Mouse (Mus musculus) urinary bladder, adult 2 months (tissue): ENCODE results near the gene Capn1. TPM values are rescaled to one million over a fixed set of nuclear protein-coding genes. Genes with fewer than 3 reads are reported as not detected.

Experiments
- DNase-seq: peaks from one replicate; pipeline ENCODE4 v3.0.0; 2022; ENCODE audit warnings: low spot score
- polyA plus RNA-seq: library from polyadenylated mRNA; depleted of rRNA; stranded (reverse); fragments of >200 nt; gene quantifications from 2 replicates; pipeline ENCODE4 v1.2.3, GENCODE M21; 2012; rRNA removed

The Capn1 gene
- polyA plus RNA-seq, 1 experiment = 118 TPM

- DNase-seq = no peak
Observed at GRCm38 (mm10) chr19:5953201-5953770, 62.4 kb downstream of the Capn1 start.

- DNase-seq = no peak
Observed at GRCm38 (mm10) chr19:5952071-5952691, 63.5 kb downstream of the Capn1 start.

DNA sequence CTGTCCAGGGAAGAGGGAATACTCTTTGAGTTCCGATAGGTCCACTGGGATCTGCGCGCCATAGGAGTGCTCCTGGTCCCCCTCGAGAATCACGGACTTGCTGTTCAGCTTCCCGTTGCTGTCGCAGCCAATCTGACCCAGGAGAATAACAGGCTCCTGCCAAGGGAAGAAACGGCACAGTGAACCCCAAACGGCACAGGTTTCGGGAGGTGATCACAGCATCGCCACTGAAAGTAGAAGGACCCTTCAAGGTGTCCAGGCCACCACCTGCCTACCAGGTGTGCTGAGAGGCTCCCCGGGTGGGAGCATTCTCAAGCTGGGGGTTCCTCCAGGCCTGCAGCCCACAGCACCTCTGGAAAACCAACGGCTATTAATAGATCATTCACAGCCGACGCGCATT is 64.1 kb downstream of the Capn1 start:
- no peak for DNase-seq

DNA sequence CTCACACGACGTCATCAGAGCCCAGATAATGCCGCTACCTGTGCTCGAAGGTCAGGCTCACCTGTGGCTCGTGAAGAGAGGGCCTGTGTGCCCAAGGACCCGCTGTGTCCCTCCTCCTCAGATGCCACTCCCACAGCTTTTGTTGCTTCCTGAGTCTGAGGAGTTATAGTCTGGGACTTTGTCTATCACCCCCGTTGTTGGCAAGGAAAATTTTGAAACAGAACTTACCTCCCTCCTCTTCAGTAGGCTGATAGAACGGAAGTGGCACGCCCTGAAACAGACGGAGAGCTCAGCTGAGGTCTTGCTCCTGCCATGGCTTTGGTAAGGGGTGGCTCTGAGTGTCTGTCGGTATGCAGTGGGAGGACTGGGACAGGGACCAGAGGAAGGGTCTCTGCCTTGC is 65.5 kb downstream of the Capn1 start:
- no peak for DNase-seq

DNA sequence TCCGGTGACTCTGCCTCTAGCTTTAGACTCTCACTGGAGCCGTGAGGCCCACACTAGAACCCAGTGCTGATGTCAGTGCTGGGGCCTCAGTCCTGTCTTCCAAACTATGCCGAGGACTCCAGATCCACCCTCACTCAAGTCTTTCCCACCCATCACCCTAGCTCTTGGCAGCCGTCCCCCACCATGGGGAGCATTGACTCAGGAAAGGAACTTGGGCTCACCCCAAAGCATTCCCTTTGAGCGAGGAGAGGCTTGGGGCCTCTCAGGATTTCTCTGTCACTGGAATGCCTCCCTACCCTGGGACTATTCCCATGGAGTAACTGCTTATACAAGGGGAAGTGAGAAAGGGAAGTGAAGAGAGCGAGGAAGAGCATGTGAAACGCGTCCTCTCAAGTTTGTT is 69.8 kb downstream of the Capn1 start:
- no peak for DNase-seq

DNA sequence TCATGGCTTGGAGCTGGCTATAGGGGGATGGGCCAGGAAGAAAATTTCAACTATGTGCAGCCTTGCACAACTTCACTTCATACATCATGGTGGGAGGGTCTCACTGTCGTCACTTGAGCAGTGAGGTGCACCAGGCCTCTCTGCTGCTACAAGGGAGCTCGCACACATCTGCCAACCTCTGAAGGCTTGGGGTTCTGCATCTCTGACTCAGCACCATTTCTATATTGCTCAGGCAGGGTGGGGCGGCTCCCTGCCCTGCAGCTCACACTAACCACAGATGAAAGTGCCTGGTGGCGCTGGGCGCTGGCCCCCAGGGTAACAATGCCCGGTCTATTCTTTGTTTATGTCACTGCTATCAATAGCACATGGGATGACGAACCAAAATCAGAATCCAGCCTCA is 70.7 kb downstream of the Capn1 start:
- no peak for DNase-seq

- no peak for DNase-seq
Observed at GRCm38 (mm10) chr19:5944145-5944544, 71.6 kb downstream of the Capn1 start.

- DNase-seq = no peak
Observed at GRCm38 (mm10) chr19:5943404-5943803, 72.3 kb downstream of the Capn1 start.

DNA sequence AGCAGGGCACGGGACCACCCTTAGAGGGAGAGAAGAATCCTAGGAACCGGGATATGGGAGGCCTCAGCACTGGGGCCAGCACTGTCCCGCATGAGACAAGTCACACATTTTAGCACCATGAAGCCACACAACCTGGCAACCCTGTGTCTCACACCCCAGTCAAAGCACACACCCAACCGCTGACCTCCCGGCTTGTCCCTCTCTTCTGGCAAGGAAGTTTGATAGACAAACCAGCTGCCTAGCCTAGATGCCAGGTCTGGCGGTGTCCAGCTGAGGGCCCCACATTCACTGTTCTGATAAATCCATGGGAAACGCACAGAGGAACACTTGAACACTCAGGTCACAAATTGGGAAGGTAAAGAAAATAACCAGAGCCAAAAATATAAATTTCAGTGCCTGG is 73.1 kb downstream of the Capn1 start:
- no peak for DNase-seq

- DNase-seq = no peak
Observed at GRCm38 (mm10) chr19:5940656-5941055, 75.0 kb downstream of the Capn1 start.

DNA sequence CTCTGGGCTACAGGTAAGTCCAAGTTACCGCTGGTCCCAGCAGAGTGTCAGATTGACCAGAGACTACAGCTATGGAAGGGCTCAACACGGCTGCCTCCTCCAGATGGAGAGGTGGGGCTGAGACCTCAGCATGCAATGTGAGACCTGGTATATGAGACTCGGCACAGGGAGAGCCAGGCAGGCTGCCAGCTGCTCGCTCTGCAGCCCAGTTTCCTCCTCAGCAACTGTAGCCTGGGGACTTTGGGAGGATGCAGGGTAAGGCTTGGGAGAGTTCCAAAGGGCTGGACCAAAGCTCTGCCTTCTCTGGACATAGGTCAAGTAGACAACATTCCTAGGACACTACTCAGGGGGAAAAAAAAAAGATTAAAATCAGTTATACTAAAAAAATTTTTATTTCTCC is 75.5 kb downstream of the Capn1 start:
- peak; percentile 38 for DNase-seq

DNA sequence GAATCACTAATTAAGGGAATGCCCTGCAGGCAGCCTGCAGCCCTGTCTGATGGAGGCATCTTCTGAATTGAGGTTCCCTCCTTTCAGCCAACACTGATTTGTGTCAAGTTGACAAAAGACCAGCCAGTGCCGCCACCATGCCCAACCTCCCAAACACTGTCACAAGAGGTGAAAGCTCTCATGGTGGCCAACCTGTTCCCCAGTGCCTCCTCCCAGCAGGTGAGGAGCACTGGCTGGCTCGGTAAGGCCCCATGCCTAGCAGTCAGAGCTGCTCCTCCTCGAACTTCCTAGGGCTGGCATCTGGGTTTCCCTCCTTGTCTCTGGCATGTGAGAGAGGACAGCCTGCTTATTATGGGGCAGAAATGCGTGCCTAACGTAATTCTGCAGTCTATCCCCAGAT is 76.0 kb downstream of the Capn1 start:
- DNase-seq = no peak

Other genes with a start within 250 kb of the Capn1 start
- gene Scyl1, start 244.5 kb downstream of the Capn1 start, polyA plus RNA-seq = 104 and 123 TPM in 2 replicates
- 20.7 and 21.6 TPM in 2 replicates for gene Frmd8, start 140.6 kb downstream of the Capn1 start, polyA plus RNA-seq
- 19.2 and 25.1 TPM in 2 replicates for gene Slc25a45, start 138.1 kb downstream of the Capn1 start, polyA plus RNA-seq
- gene Tigd3, start 121.7 kb downstream of the Capn1 start, polyA plus RNA-seq = 0.69 and 0.87 TPM in 2 replicates
- 87.5 and 102 TPM in 2 replicates for gene Dpf2, start 102.9 kb downstream of the Capn1 start, polyA plus RNA-seq
- 22.9 and 26.2 TPM in 2 replicates for gene Cdc42ep2, start 91.1 kb downstream of the Capn1 start, polyA plus RNA-seq
- 32.8 and 41.0 TPM in 2 replicates for gene Pola2, start 51.7 kb downstream of the Capn1 start, polyA plus RNA-seq
- gene Slc22a20, start 29.8 kb downstream of the Capn1 start, polyA plus RNA-seq = 0.12 and 0.21 TPM in 2 replicates
- gene Syvn1, start 30.7 kb upstream of the Capn1 start, polyA plus RNA-seq = 15.5 and 24.1 TPM in 2 replicates
- 32.4 and 33.5 TPM in 2 replicates for gene Mrpl49, start 41.9 kb upstream of the Capn1 start, polyA plus RNA-seq
- gene Fau, start 41.9 kb upstream of the Capn1 start, polyA plus RNA-seq = 1,752 and 1,769 TPM in 2 replicates
- 25.8 and 26.8 TPM in 2 replicates for gene Znhit2, start 45.3 kb upstream of the Capn1 start, polyA plus RNA-seq
- gene Tm7sf2, start 52.5 kb upstream of the Capn1 start, polyA plus RNA-seq = 24.1 and 33.2 TPM in 2 replicates
- 62.5 and 70.8 TPM in 2 replicates for gene Vps51, start 61.3 kb upstream of the Capn1 start, polyA plus RNA-seq
- gene Tmem262, start 64.1 kb upstream of the Capn1 start, polyA plus RNA-seq = 0.21 TPM in 1 of 2 replicates, not detected in the other
- 0.31 and 0.55 TPM in 2 replicates for gene Gm28374, start 66.4 kb upstream of the Capn1 start, polyA plus RNA-seq
- 68.5 and 81.2 TPM in 2 replicates for gene Zfpl1, start 69.1 kb upstream of the Capn1 start, polyA plus RNA-seq
- gene Cdca5, start 69.1 kb upstream of the Capn1 start, polyA plus RNA-seq = 0.83 and 1.4 TPM in 2 replicates
- gene AC131692.1, start 78.5 kb upstream of the Capn1 start, polyA plus RNA-seq = 0.14 TPM in 1 of 2 replicates, not detected in the other
- 0.06 and 0.13 TPM in 2 replicates for gene Naaladl1, start 89.9 kb upstream of the Capn1 start, polyA plus RNA-seq
- gene Sac3d1, start 102.8 kb upstream of the Capn1 start, polyA plus RNA-seq = 14.0 and 16.8 TPM in 2 replicates
- 27.7 and 32.6 TPM in 2 replicates for gene Snx15, start 112.4 kb upstream of the Capn1 start, polyA plus RNA-seq
- 5.1 and 9.2 TPM in 2 replicates for gene Batf2, start 125.1 kb upstream of the Capn1 start, polyA plus RNA-seq
- gene Arl2, start 125.7 kb upstream of the Capn1 start, polyA plus RNA-seq = 76.9 and 87.5 TPM in 2 replicates
- 0.52 and 0.60 TPM in 2 replicates for gene Majin, start 168.5 kb upstream of the Capn1 start, polyA plus RNA-seq
- gene Gpha2, start 210.5 kb upstream of the Capn1 start, polyA plus RNA-seq = 0.31 and 0.83 TPM in 2 replicates
- gene Ppp2r5b, start 220.0 kb upstream of the Capn1 start, polyA plus RNA-seq = 31.0 and 38.3 TPM in 2 replicates
- 11.4 and 15.7 TPM in 2 replicates for gene Atg2a, start 225.8 kb upstream of the Capn1 start, polyA plus RNA-seq